Mouse (Mus musculus) cortical plate, adult 2 months (tissue): ENCODE measurements around the gene Spint5.

ENCODE experiments used
- CTCF ChIP-seq: fragments of 200-500 bp; IDR thresholded peaks from 2 replicates; pipeline ENCODE4 v1.5.1; 2011; ENCODE audit warnings: mild to moderate bottlenecking, control low read depth, low read length; ENCODE audit not compliant: insufficient read depth; ENCODE audit errors: extremely low read depth
- POLR2A ChIP-seq: fragments of 200-500 bp; IDR thresholded peaks from 2 replicates; pipeline ENCODE4 v1.6.1; 2011; ENCODE audit warnings: mild to moderate bottlenecking, low read length, control low read depth; ENCODE audit not compliant: insufficient read depth; ENCODE audit errors: extremely low read depth

GRCm38 (mm10) chr2:164748991-164749390, 33.9 kb downstream of the Spint5 start:
- TF ChIP-seq CTCF (no peak), POLR2A (no peak)
